Mouse (Mus musculus) G1E (cell line): ENCODE data around the gene Reg3g. TPM values are rescaled to one million over a fixed set of nuclear protein-coding genes. Genes with fewer than 3 reads are reported as not detected.

Experiments
- ATAC-seq: 2 replicates; pipeline ENCODE4 v1.8.0; 2016; ENCODE audit warnings: mild to moderate bottlenecking; ENCODE audit not compliant: insufficient number of reproducible peaks, poor library complexity, low FRiP score, severe bottlenecking; ENCODE audit errors: extremely low read depth
- DNase-seq: peaks from one replicate; pipeline ENCODE4 v3.0.0; 2012; ENCODE audit warnings: low spot score
- H3K27me3 ChIP-seq: 2 replicates; pipeline ENCODE4 v1.6.1; 2012; ENCODE audit warnings: mild to moderate bottlenecking, low read length, inconsistent platforms; ENCODE audit not compliant: insufficient read depth
- H3K36me3 ChIP-seq: replicated peaks from 2 replicates; pipeline ENCODE3; 2012; ENCODE audit warnings: mild to moderate bottlenecking, inconsistent platforms
- H3K4me1 ChIP-seq: 2 replicates; pipeline ENCODE4 v1.6.1; 2012; ENCODE audit warnings: low read depth, low read length, inconsistent platforms, mixed read lengths; ENCODE audit not compliant: insufficient read depth
- H3K4me3 ChIP-seq: 2 replicates; pipeline ENCODE4 v1.5.1; 2012; ENCODE audit warnings: low read depth, mild to moderate bottlenecking, inconsistent platforms, low read length, moderate library complexity, mixed read lengths
- H3K9me3 ChIP-seq: replicated peaks from 2 replicates; pipeline ENCODE4 v1.6.1; 2012; ENCODE audit warnings: inconsistent platforms
- CTCF ChIP-seq: IDR thresholded peaks from 2 replicates; pipeline ENCODE4 v1.5.1; 2012; ENCODE audit warnings: low read depth, low read length, inconsistent platforms, mixed read lengths
- GATA1 ChIP-seq: IDR thresholded peaks from 2 replicates; pipeline ENCODE4 v1.6.1; 2012; ENCODE audit warnings: borderline replicate concordance, low read length, inconsistent platforms, mixed read lengths
- GATA2 ChIP-seq: IDR thresholded peaks from 2 replicates; pipeline ENCODE4 v1.6.1; 2012; ENCODE audit warnings: low read depth, low read length, inconsistent platforms, borderline replicate concordance
- POLR2AphosphoS5 ChIP-seq: IDR thresholded peaks from 2 replicates; pipeline ENCODE4 v1.6.1; 2012; ENCODE audit warnings: low read depth, low read length, inconsistent platforms; ENCODE audit not compliant: insufficient replicate concordance
- TAL1 ChIP-seq: conservative IDR thresholded peaks from 2 replicates; pipeline ENCODE4 v1.6.1; 2012; ENCODE audit warnings: low read depth, low read length, inconsistent platforms, mixed read lengths
- polyA plus RNA-seq: library from polyadenylated mRNA; stranded (reverse); fragments of >175 nt; gene quantifications from 2 replicates; pipeline ENCODE4 v1.2.3, GENCODE M21; 2012
- total RNA-seq, 2 experiments: library from RNA; stranded (forward) in 1 of 2; stranded (reverse) in 1 of 2; fragments of 200-1000 nt in 1 of 2; fragments of >200 nt in 1 of 2; fragmentation: Nextera tagmentation in 1 of 2; gene quantifications; 2 replicates each; pipeline ENCODE4 v1.2.3; 2014 to 2017

Gene Reg3g
- total and polyA plus RNA-seq, 3 experiments: not detected

GRCm38 (mm10) chr6:78469287-78469686 is 615 bp upstream of the Reg3g start:
- peaks cover 4% of the 10 kb centered on the region; the same call in 1 of the 2 replicates for H3K9me3 ChIP-seq
- ATAC-seq (no peak), DNase-seq (no peak)
- no peaks in the 10 kb centered on the region for H3K36me3 ChIP-seq
- H3K27me3 ChIP-seq: no peaks in the 10 kb centered on the region
- no peak overlapping the region for H3K4me3 ChIP-seq
- TF ChIP-seq GATA2: no peak
- no peak for TF ChIP-seq CTCF
- no peak for TF ChIP-seq GATA1
- no peak for TF ChIP-seq POLR2AphosphoS5
- TF ChIP-seq TAL1: no peak
- no peaks in the 10 kb centered on the region for H3K4me1 ChIP-seq

GRCm38 (mm10) chr6:78463266-78463665 is 5.4 kb downstream of the Reg3g start:
- Histone ChIP-seq H3K9me3 (peaks cover 2% of the 10 kb centered on the region; the same call in 1 of the 2 replicates), H3K27me3 (no peaks in the 10 kb centered on the region), H3K4me3 (no peak overlapping the region), H3K36me3 (no peaks in the 10 kb centered on the region), H3K4me1 (no peaks in the 10 kb centered on the region)
- DNase-seq: no peak
- ATAC-seq: no peak
- TF ChIP-seq TAL1: no peak
- no peak for TF ChIP-seq CTCF
- TF ChIP-seq GATA1: no peak
- TF ChIP-seq GATA2: no peak
- TF ChIP-seq POLR2AphosphoS5: no peak

GRCm38 (mm10) chr6:78462360-78462759 is 6.3 kb downstream of the Reg3g start:
- ATAC-seq (no peak), DNase-seq (no peak)
- Histone ChIP-seq H3K36me3 (no peaks in the 10 kb centered on the region), H3K4me3 (no peak overlapping the region), H3K9me3 (0 out of 2 replicates have a peak, but pooled peaks cover 2% of the 10 kb centered on the region), H3K4me1 (no peaks in the 10 kb centered on the region), H3K27me3 (no peaks in the 10 kb centered on the region)
- TF ChIP-seq CTCF: no peak
- no peak for TF ChIP-seq POLR2AphosphoS5
- TF ChIP-seq TAL1: no peak
- TF ChIP-seq GATA1: no peak

DNA sequence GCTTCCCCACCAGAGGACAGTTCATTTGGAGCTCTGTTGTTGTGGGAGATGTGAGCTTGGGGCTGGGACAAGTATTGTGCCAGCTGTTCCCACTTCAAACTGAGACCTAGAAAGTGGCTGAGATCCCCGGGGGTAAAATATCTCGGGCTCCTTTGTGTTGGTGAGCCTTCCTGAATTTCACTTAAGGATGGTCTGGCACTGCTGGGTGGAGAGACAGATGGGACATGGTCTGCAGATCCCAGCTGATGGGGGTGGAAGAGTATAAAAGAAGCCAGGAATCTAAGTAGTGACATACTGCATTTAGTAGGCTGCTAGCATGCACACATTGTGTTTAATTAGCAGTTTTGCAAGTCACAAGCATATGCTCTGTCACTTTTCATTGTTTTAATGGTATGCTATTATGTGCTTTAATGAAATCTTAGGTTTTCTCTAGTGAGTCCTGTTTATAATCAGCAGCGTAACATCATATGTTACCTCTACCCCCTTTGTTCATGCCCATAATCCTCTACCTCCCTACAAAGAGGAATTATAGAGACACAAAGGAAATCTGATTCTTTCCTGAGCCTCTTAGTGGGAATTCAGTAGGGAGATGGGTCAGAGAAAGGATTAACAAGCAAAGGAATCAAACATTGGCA is 8.4 kb downstream of the Reg3g start:
- ATAC-seq (no peak), DNase-seq (no peak)
- H3K4me3 ChIP-seq: no peak overlapping the region
- TF ChIP-seq GATA1 (no peak), TAL1 (no peak), POLR2AphosphoS5 (no peak), CTCF (no peak), GATA2 (no peak)
- H3K4me1 ChIP-seq: no peaks in the 10 kb centered on the region
- H3K36me3 ChIP-seq: no peaks in the 10 kb centered on the region
- H3K27me3 ChIP-seq: no peaks in the 10 kb centered on the region
- no peaks in the 10 kb centered on the region for H3K9me3 ChIP-seq

DNA sequence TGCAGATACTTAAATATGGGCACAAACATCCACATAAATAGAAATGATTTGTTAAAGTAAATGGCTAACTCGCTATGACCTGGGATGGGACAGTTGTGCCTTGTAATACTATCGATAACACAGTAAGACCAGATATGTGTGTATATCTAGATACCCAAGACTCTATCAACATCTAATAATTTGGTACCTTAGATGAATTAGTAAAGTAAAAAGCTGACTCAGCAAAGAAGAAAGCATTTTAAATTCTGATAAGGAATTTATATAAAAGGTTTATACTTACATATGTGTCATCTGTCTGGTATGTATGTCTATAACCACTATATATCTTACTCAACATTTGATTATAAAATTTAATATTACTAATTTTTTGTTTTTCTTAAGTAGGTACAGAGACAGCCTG is 15.9 kb downstream of the Reg3g start:
- H3K36me3 ChIP-seq: no peaks in the 10 kb centered on the region
- TF ChIP-seq POLR2AphosphoS5 (no peak), CTCF (no peak), GATA2 (no peak), GATA1 (no peak), TAL1 (no peak)
- no peaks in the 10 kb centered on the region for H3K27me3 ChIP-seq
- no peak overlapping the region for H3K4me3 ChIP-seq
- H3K9me3 ChIP-seq: peaks cover 8% of the 10 kb centered on the region; the same call in 1 of the 2 replicates
- no peaks in the 10 kb centered on the region for H3K4me1 ChIP-seq
- no peak for ATAC-seq
- no peak for DNase-seq

DNA sequence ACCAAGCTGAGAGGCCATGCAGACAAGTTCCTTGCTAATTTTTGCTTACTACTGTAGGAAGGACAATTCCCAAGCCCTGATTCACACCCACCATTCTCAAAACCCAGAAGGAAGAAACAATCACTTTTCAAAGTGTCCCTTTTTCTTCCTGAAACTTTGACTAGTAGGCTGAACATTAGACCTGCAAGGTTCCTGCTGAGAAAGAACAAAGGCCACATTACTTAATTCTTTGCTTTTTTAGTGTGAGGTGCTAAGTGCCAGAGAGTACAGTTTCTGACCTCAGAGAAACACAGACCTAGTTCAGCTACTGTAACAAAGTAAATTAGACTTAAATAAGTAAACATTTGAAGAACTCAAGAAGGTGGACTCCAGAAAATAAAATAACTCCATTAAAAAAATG is 20.3 kb downstream of the Reg3g start:
- DNase-seq: no peak
- H3K27me3 ChIP-seq: no peaks in the 10 kb centered on the region
- no peak overlapping the region for H3K4me3 ChIP-seq
- TF ChIP-seq TAL1 (no peak), GATA2 (no peak), GATA1 (no peak), CTCF (no peak), POLR2AphosphoS5 (no peak)
- 0 out of 2 replicates have a peak, but pooled peaks cover 4% of the 10 kb centered on the region for H3K9me3 ChIP-seq
- no peaks in the 10 kb centered on the region for H3K4me1 ChIP-seq
- no peak for ATAC-seq
- H3K36me3 ChIP-seq: no peaks in the 10 kb centered on the region
